Mouse (Mus musculus) forebrain, embryonic 14.5 days (tissue): ENCODE data around the gene Nrxn1. TPM values are rescaled to one million over a fixed set of nuclear protein-coding genes. Genes with fewer than 3 reads are reported as not detected.

Experiments used
- ATAC-seq: fragments of 200-750 bp; cut with Nextera tagmentation; 2 replicates; pipeline ENCODE4 v1.8.0; 2017; ENCODE audit warnings: mild to moderate bottlenecking, moderate library complexity
- DNase-seq: peaks from one replicate; pipeline ENCODE4 v3.0.0-alpha.2; 2015; ENCODE audit warnings: low spot score
- H3K27ac ChIP-seq: fragments of 300-500 bp; sonication (generic); 2 replicates; pipeline ENCODE4 v1.5.1; 2014; ENCODE audit warnings: low read depth, mild to moderate bottlenecking, control low read depth, low read length, moderate library complexity
- H3K27me3 ChIP-seq: fragments of 300-500 bp; sonication (generic); replicated peaks from 2 replicates; pipeline ENCODE4 v1.6.1; 2014; ENCODE audit warnings: low read length, control low read depth, mixed read lengths; ENCODE audit not compliant: control insufficient read depth, insufficient read depth
- H3K36me3 ChIP-seq: fragments of 300-500 bp; sonication (generic); 2 replicates; pipeline ENCODE4 v1.6.1; 2014; ENCODE audit warnings: low read length, control low read depth; ENCODE audit not compliant: control insufficient read depth, insufficient read depth
- H3K4me1 ChIP-seq: fragments of 300-500 bp; sonication (generic); 2 replicates; pipeline ENCODE4 v1.6.1; 2014; ENCODE audit warnings: antibody characterized with exemption, low read length, control low read depth; ENCODE audit not compliant: control insufficient read depth, insufficient read depth
- H3K4me2 ChIP-seq: fragments of 300-500 bp; sonication (generic); 2 replicates; pipeline ENCODE4 v1.6.1; 2014; ENCODE audit warnings: mild to moderate bottlenecking, control low read depth, low read length
- H3K4me3 ChIP-seq: fragments of 300-500 bp; sonication (generic); 2 replicates; pipeline ENCODE4 v1.5.1; 2014; ENCODE audit warnings: low read depth, low read length, control low read depth
- H3K9ac ChIP-seq: fragments of 300-500 bp; sonication (generic); 2 replicates; pipeline ENCODE4 v1.6.1; 2014; ENCODE audit warnings: mild to moderate bottlenecking, low read length, control low read depth, moderate library complexity
- H3K9me3 ChIP-seq: fragments of 300-500 bp; sonication (generic); replicated peaks from 2 replicates; pipeline ENCODE4 v1.6.1; 2016; ENCODE audit warnings: low read length, control low read depth, mixed read lengths; ENCODE audit not compliant: control insufficient read depth
- WGBS: fragments of 180-500 bp; shearing (Covaris S2); extraction: QIAGEN DNeasy Blood & Tissue Kit; methylation state at CpG from one replicate; pipeline ENCODE4 v1.1.7; 2014; 5-methylcytosine and 5-hydroxymethylcytosine counted together
- polyA plus RNA-seq: library from polyadenylated mRNA; unstranded; fragments of >200 nt; fragmentation: Nextera tagmentation; extraction: Ambion mirVana; gene quantifications from 2 replicates; pipeline ENCODE4 v1.2.1, GENCODE M21; 2014

Nrxn1 gene
- polyA plus RNA-seq, 1 experiment from 2014 or later = 69.8 TPM

DNA sequence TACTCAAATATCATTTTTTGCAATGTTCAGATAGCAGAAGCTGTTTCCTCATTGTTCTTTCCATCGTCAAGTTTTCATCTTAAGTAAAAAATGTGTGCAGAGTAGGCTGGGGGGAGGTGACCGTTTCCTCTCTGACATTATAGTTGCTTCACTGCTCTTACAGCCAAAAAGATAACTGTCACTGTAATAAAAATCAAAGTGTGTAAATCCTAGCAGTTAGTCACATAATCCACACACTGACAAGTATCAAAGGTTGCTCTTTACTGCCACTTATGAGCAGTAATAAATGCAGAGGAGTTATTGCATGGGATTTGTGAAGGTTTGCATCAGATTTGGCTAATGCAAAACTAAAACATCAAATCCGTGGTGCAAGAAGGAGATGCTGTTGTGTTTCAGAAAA, 1032.7 kb downstream of the Nrxn1 start:
- peak; percentile 19 for DNase-seq
- H3K4me3 ChIP-seq = no peak overlapping the region
- peak overlapping the region; percentile 77 for H3K27ac ChIP-seq
- H3K9ac ChIP-seq = no peak overlapping the region
- peaks cover 6% of the 10 kb centered on the region; the same call in 1 of the 2 replicates for H3K4me1 ChIP-seq
- H3K36me3 ChIP-seq = no peaks in the 10 kb centered on the region
- ATAC-seq = 0 out of 2 replicates have a peak, but pooled peaks have one; percentile 2
- no peaks in the 10 kb centered on the region for H3K27me3 ChIP-seq
- H3K9me3 ChIP-seq = no peaks in the 10 kb centered on the region
- WGBS = 57% methylated on average over 3 of the region's 3 CpGs
- H3K4me2 ChIP-seq = no peak overlapping the region

DNA sequence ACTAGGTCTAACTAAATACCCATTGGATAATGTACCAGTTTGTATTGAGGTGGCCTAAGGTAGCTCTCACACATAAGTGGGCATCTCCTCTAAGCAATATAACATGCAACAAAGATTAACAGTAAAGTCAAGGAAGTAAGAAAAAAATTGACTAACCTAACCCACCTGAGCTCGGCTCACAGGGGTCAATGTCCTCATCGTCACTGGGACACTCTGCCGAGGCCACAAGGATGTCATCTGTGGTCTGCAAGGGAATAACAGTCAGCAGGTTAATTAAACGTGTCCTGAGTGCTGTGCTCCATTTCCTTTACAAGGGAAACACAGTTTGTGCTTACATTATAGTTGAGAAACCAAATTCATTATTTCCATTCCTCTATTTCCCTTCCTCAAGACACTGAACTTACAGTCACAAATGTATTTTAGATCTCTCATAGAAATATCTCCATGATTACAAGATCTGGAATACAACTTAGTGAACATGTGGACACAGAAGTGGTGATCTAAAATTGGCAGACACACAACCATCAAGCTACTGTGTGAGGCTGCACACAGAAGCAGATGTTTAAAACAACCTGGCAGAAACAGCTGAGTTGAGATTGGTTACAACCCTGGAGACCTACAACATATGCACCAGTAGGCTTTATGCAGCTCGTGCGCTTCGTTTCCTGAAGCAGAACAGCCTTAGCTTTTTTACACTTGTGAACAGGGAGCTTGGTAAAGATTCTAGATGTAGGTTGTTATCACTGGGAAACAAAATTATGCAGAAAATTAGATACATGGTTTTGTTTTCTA, 1033.4 kb downstream of the Nrxn1 start:
- DNase-seq (no peak), ATAC-seq (no peak)
- Histone ChIP-seq H3K4me1 (peaks cover 6% of the 10 kb centered on the region; the same call in 1 of the 2 replicates), H3K9ac (no peak overlapping the region), H3K9me3 (no peaks in the 10 kb centered on the region), H3K27me3 (no peaks in the 10 kb centered on the region), H3K27ac (peak overlapping the region; percentile 63; the same call in 1 of the 2 replicates), H3K4me3 (no peak overlapping the region), H3K36me3 (no peaks in the 10 kb centered on the region), H3K4me2 (no peak overlapping the region)
- WGBS = 73% methylated on average over 7 of the region's 7 CpGs

DNA sequence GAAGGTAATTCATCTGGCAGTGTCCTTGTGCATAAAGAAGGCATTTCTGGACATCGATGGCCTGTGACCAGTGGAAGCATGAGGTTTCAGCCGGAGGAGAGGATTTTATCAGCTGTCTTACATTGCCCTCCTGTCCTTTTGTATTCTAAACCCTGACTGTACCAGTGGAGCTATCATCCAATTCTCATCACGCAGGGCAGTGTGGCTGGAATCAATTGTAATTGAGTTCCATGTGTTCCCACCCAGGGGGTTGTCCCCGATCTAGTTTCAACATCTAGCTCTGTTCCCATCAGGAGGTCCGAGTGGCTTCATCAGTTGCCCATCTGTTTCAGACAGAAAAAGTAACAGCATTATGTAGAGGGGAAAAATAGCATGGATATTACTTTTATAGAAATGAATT, 1038.6 kb downstream of the Nrxn1 start:
- H3K4me2 ChIP-seq = no peak overlapping the region
- H3K4me3 ChIP-seq = no peak overlapping the region
- DNase-seq = peak; percentile 49
- WGBS = 57% methylated on average over 5 of the region's 5 CpGs
- no peaks in the 10 kb centered on the region for H3K27me3 ChIP-seq
- no peaks in the 10 kb centered on the region for H3K9me3 ChIP-seq
- no peaks in the 10 kb centered on the region for H3K4me1 ChIP-seq
- no peaks in the 10 kb centered on the region for H3K36me3 ChIP-seq
- H3K27ac ChIP-seq = no peak overlapping the region
- H3K9ac ChIP-seq = no peak overlapping the region
- ATAC-seq = no peak

DNA sequence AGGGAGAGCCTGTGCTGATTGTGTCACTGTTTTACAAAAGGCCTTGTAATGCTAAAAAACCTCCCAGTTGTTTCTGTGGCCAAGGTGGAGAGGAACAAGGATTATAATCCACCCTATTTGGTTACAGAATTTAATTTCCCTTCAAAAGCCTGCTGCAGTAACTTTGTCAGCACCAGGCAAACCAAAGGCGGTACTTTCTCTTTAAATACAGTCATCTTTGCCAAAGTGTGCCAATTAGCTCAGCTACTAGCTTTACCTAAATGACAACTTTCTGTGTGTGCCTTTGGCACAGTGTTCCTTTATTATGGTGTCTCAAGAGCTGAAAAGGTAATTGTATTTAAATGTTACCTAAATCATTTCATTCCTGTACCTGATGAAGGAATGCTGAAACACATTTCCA, 1053.6 kb downstream of the Nrxn1 start:
- no peak overlapping the region for H3K4me2 ChIP-seq
- H3K9ac ChIP-seq = no peak overlapping the region
- H3K36me3 ChIP-seq = no peaks in the 10 kb centered on the region
- ATAC-seq = no peak
- H3K27ac ChIP-seq = no peak overlapping the region
- WGBS = 8% methylated on average over 1 of the region's 1 CpGs
- no peaks in the 10 kb centered on the region for H3K9me3 ChIP-seq
- no peaks in the 10 kb centered on the region for H3K4me1 ChIP-seq
- peak; percentile 55 for DNase-seq
- no peak overlapping the region for H3K4me3 ChIP-seq
- H3K27me3 ChIP-seq = no peaks in the 10 kb centered on the region

DNA sequence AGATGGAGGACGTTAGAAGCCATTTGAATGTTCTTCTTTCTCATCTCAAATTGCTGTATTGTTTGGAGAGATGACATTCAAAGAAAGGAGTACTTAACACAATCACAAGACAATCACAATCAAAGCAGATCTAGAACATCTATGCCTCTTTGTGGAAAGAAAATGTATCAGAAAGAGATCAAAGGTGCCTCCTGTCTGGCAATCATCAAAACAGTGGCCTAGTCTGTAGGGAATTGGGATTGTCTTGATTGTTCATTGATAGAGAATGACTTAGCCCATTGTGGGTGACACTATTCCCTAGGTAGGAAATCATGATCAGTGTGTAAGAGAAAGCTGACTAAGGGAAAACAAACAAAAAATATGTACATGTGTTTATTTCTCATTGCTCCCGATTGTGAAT, 1060.5 kb downstream of the Nrxn1 start:
- DNase-seq (no peak), ATAC-seq (no peak)
- Histone ChIP-seq H3K4me1 (no peaks in the 10 kb centered on the region), H3K36me3 (no peaks in the 10 kb centered on the region), H3K4me3 (no peak overlapping the region), H3K9me3 (no peaks in the 10 kb centered on the region), H3K9ac (no peak overlapping the region), H3K4me2 (no peak overlapping the region), H3K27me3 (no peaks in the 10 kb centered on the region), H3K27ac (no peak overlapping the region)
- 70% methylated on average over 2 of the region's 2 CpGs for WGBS

DNA sequence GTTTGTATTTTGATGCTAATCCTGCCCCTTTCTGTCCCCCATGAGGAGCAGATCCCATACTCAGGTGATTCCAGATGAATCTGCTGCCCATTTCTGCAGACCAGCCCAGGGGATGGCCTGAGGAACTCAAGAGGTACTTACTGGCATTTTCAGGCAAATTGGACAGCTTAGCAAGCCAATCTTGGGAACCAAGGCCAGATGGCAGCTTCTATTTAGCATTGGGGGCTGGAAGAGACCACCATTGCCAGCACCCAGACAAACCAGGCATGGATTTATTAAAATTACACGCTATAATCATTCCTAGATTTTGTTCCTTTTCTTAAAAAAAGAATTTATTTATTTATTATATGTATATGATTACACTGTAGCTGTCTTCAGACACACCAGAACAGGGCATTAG, 1076.2 kb downstream of the Nrxn1 start:
- no peak overlapping the region for H3K4me2 ChIP-seq
- H3K9me3 ChIP-seq = no peaks in the 10 kb centered on the region
- H3K27ac ChIP-seq = no peak overlapping the region
- H3K4me1 ChIP-seq = no peaks in the 10 kb centered on the region
- no peak overlapping the region for H3K9ac ChIP-seq
- no peaks in the 10 kb centered on the region for H3K36me3 ChIP-seq
- ATAC-seq (no peak), DNase-seq (no peak)
- WGBS = 81% methylated on average over 1 of the region's 1 CpGs
- H3K4me3 ChIP-seq = no peak overlapping the region
- no peaks in the 10 kb centered on the region for H3K27me3 ChIP-seq

- Histone ChIP-seq H3K4me3 (no peak overlapping the region), H3K27me3 (no peaks in the 10 kb centered on the region), H3K36me3 (no peaks in the 10 kb centered on the region), H3K9me3 (no peaks in the 10 kb centered on the region), H3K4me2 (no peak overlapping the region), H3K27ac (no peak overlapping the region), H3K9ac (no peak overlapping the region), H3K4me1 (peaks cover 3% of the 10 kb centered on the region; the same call in 1 of the 2 replicates)
- ATAC-seq (no peak), DNase-seq (no peak)
- WGBS = 100% methylated on average over 1 of the region's 1 CpGs
Observed at GRCm38 (mm10) chr17:90011761-90012160, 1081.1 kb downstream of the Nrxn1 start.

DNA sequence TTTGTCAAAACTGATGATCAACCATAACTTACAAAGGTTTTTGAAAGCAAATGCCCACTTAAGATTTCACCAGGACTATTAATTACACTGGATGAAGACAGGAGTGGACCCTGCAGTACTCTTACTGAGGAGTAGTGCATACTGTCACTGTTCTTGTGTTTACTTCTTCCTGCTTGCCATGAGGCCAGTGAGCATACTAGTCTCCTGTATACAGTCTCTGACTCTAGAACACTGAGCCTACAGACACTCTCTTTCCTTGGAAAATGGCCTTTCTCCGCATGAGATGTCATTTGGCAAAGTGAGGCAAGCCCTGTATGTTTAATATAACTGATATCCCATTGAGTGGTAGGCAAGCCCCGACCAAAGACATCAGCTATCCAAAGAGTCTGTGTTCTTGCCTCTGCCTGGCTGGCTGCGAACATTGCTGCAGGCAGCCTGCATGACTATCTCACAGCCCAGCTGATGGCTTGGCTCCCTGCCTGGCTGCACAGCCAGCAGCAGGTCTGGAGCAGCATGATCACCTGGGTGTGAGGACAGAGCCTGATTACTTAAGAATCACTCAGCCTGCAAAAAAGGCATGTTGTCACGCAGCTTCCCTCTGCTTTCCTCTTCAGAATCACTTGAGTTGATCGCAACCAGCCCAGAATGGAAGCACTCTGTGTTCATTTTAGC, 1085.3 kb downstream of the Nrxn1 start:
- Histone ChIP-seq H3K9ac (no peak overlapping the region), H3K4me1 (peaks cover 3% of the 10 kb centered on the region; the same call in 1 of the 2 replicates), H3K9me3 (no peaks in the 10 kb centered on the region), H3K36me3 (no peaks in the 10 kb centered on the region), H3K27ac (no peak overlapping the region), H3K4me2 (no peak overlapping the region), H3K27me3 (no peaks in the 10 kb centered on the region), H3K4me3 (no peak overlapping the region)
- 53% methylated on average over 5 of the region's 5 CpGs for WGBS
- ATAC-seq (peak; percentile 79; the same call in 1 of the 2 replicates), DNase-seq (peak; percentile 60)

- Histone ChIP-seq H3K27me3 (no peaks in the 10 kb centered on the region), H3K4me2 (no peak overlapping the region), H3K4me3 (no peak overlapping the region), H3K9ac (no peak overlapping the region), H3K27ac (no peak overlapping the region), H3K36me3 (no peaks in the 10 kb centered on the region), H3K4me1 (no peaks in the 10 kb centered on the region), H3K9me3 (no peaks in the 10 kb centered on the region)
- DNase-seq (no peak), ATAC-seq (no peak)
- WGBS = 65% methylated on average over 4 of the region's 4 CpGs
Observed at GRCm38 (mm10) chr17:89990651-89991050, 1102.2 kb downstream of the Nrxn1 start.
